Mouse (Mus musculus) liver, embryonic 12.5 days (tissue): Measurements from ENCODE around the gene Gm28053. TPM values are rescaled to one million over a fixed set of nuclear protein-coding genes. Genes with fewer than 3 reads are reported as not detected.

Source experiments
- ATAC-seq: fragments of 200-750 bp; cut with Nextera tagmentation; 2 replicates; pipeline ENCODE4 v1.8.0; 2017; ENCODE audit warnings: moderate number of reproducible peaks, mild to moderate bottlenecking, moderate library complexity
- H3K27ac ChIP-seq: fragments of 300-500 bp; sonication (generic); 2 replicates; pipeline ENCODE4 v1.5.1; 2016; ENCODE audit warnings: mild to moderate bottlenecking
- H3K27me3 ChIP-seq: fragments of 300-500 bp; sonication (generic); replicated peaks from 2 replicates; pipeline ENCODE4 v1.6.1; 2016; ENCODE audit warnings: mild to moderate bottlenecking, moderate library complexity
- H3K36me3 ChIP-seq: fragments of 300-500 bp; sonication (generic); 2 replicates; pipeline ENCODE4 v1.6.1; 2016; ENCODE audit warnings: mild to moderate bottlenecking, moderate library complexity
- H3K4me1 ChIP-seq: fragments of 300-500 bp; sonication (generic); 2 replicates; pipeline ENCODE4 v1.6.1; 2016
- H3K4me2 ChIP-seq: fragments of 300-500 bp; sonication (generic); 2 replicates; pipeline ENCODE4 v1.6.1; 2016; ENCODE audit warnings: mild to moderate bottlenecking, moderate library complexity
- H3K4me3 ChIP-seq: fragments of 300-500 bp; sonication (generic); 2 replicates; pipeline ENCODE4 v1.5.1; 2016; ENCODE audit warnings: mild to moderate bottlenecking, moderate library complexity
- H3K9ac ChIP-seq: fragments of 300-500 bp; sonication (generic); 2 replicates; pipeline ENCODE4 v1.6.1; 2016; ENCODE audit warnings: mild to moderate bottlenecking, moderate library complexity
- H3K9me3 ChIP-seq: fragments of 300-500 bp; sonication (generic); replicated peaks from 2 replicates; pipeline ENCODE4 v1.6.1; 2016; ENCODE audit warnings: mild to moderate bottlenecking, moderate library complexity
- WGBS: fragments of 180-500 bp; shearing (Covaris S2); methylation state at CpG from one replicate; pipeline ENCODE4 v1.1.7; 2016; ENCODE audit not compliant: insufficient replicate concordance; 5-methylcytosine and 5-hydroxymethylcytosine counted together
- polyA plus RNA-seq: library from polyadenylated mRNA; unstranded; fragments of >200 nt; fragmentation: Nextera tagmentation; extraction: Ambion mirVana; gene quantifications from 2 replicates; pipeline ENCODE4 v1.2.1, GENCODE M21; 2016

Gm28053 gene
- polyA plus RNA-seq, 1 experiment from 2014 or later, result 1.2 TPM

GRCm38 (mm10) chr6:48732864-48733304 lies 14.5 kb downstream of the Gm28053 start:
- ATAC-seq, result no peak
- H3K4me1 ChIP-seq, result no peaks in the 10 kb centered on the region
- WGBS, result 19% methylated on average over 8 of the region's 8 CpGs
- no peak overlapping the region for H3K27ac ChIP-seq
- H3K36me3 ChIP-seq, result no peaks in the 10 kb centered on the region
- no peak overlapping the region for H3K4me2 ChIP-seq
- H3K9me3 ChIP-seq, result no peaks in the 10 kb centered on the region
- H3K27me3 ChIP-seq, result no peaks in the 10 kb centered on the region
- H3K9ac ChIP-seq, result no peak overlapping the region
- H3K4me3 ChIP-seq, result no peak overlapping the region

- no peaks in the 10 kb centered on the region for H3K9me3 ChIP-seq
- H3K4me2 ChIP-seq, result no peak overlapping the region
- H3K9ac ChIP-seq, result no peak overlapping the region
- no peak overlapping the region for H3K27ac ChIP-seq
- no peaks in the 10 kb centered on the region for H3K36me3 ChIP-seq
- ATAC-seq, result no peak
- 74% methylated on average over 1 of the region's 1 CpGs for WGBS
- H3K4me3 ChIP-seq, result no peak overlapping the region
- H3K4me1 ChIP-seq, result no peaks in the 10 kb centered on the region
- H3K27me3 ChIP-seq, result no peaks in the 10 kb centered on the region
Measured at GRCm38 (mm10) chr6:48733660-48734059, 15.3 kb downstream of the Gm28053 start.

GRCm38 (mm10) chr6:48737053-48737452 lies 18.6 kb downstream of the Gm28053 start:
- Histone ChIP-seq H3K9ac (no peak overlapping the region), H3K27ac (no peak overlapping the region), H3K4me2 (no peak overlapping the region), H3K9me3 (no peaks in the 10 kb centered on the region), H3K4me3 (no peak overlapping the region), H3K4me1 (peaks cover 16% of the 10 kb centered on the region), H3K36me3 (no peaks in the 10 kb centered on the region), H3K27me3 (no peaks in the 10 kb centered on the region)
- ATAC-seq, result no peak
- 35% methylated on average over 2 of the region's 2 CpGs for WGBS

DNA sequence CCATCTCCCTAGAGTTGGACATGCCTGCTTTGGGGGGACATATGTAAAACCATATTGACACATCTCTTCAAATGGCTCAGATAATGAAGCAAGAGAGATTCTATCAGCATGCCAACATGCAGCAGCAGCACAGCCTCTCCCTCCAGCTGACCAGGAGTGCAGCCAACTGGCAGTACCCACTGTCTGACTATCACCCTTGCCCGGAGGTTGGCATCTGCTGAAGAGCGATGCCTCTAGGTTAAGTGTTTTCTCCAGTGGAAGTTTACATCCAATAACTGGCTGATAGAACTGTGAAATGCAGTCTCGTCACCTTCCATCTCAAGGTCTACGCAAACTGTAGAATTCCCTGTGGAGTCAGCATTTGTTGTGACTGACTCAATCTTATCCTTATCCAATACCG lies 19.3 kb downstream of the Gm28053 start:
- H3K4me3 ChIP-seq, result no peak overlapping the region
- 73% methylated on average over 5 of the region's 5 CpGs for WGBS
- H3K9me3 ChIP-seq, result no peaks in the 10 kb centered on the region
- H3K9ac ChIP-seq, result no peak overlapping the region
- H3K36me3 ChIP-seq, result 0 out of 2 replicates have a peak, but pooled peaks cover 4% of the 10 kb centered on the region
- H3K27me3 ChIP-seq, result peaks cover 4% of the 10 kb centered on the region; the same call in 1 of the 2 replicates
- H3K27ac ChIP-seq, result no peak overlapping the region
- peaks cover 19% of the 10 kb centered on the region for H3K4me1 ChIP-seq
- no peak for ATAC-seq
- H3K4me2 ChIP-seq, result no peak overlapping the region

GRCm38 (mm10) chr6:48738961-48739779 lies 20.8 kb downstream of the Gm28053 start, which contains the start of gene Gimap1:
Gene Gimap1 (plus strand): TSS chr6:48739054.
- Histone ChIP-seq H3K4me1 (peaks cover 26% of the 10 kb centered on the region), H3K27ac (no peak within 1 kb of the TSS), H3K27me3 (peaks cover 7% of the 10 kb centered on the region; the same call in 1 of the 2 replicates), H3K4me2 (peak within 1 kb of the TSS; percentile 33), H3K36me3 (0 out of 2 replicates have a peak, but pooled peaks cover 9% of the 10 kb centered on the region), H3K4me3 (peak within 1 kb of the TSS; percentile 45), H3K9me3 (no peaks in the 10 kb centered on the region), H3K9ac (no peak within 1 kb of the TSS)
- WGBS, result 18% methylated on average over 15 of the region's 15 CpGs
- no peak for ATAC-seq

DNA sequence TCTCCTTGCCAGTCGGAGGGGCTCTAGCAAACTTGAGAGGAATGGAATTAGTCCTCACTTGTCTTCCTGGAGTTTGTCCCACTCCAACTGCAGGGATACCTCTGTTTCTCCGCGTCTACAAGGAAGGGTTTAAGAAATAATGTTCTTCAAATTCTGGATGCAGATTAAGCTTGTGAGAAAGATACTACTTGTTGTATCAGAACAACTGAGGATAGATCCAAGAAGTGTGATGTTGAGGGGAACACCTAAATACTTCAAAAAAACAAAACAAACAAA lies 21.3 kb downstream of the Gm28053 start:
- H3K4me3 ChIP-seq, result peak overlapping the region; percentile 22; the same call in 1 of the 2 replicates
- no peak overlapping the region for H3K9ac ChIP-seq
- no peak overlapping the region for H3K27ac ChIP-seq
- WGBS, result 62% methylated on average over 3 of the region's 3 CpGs
- H3K4me2 ChIP-seq, result peak overlapping the region; percentile 31; the same call in 1 of the 2 replicates
- H3K4me1 ChIP-seq, result peaks cover 26% of the 10 kb centered on the region
- peaks cover 7% of the 10 kb centered on the region; the same call in 1 of the 2 replicates for H3K27me3 ChIP-seq
- no peaks in the 10 kb centered on the region for H3K9me3 ChIP-seq
- 0 out of 2 replicates have a peak, but pooled peaks cover 9% of the 10 kb centered on the region for H3K36me3 ChIP-seq
- ATAC-seq, result no peak

- 0 out of 2 replicates have a peak, but pooled peaks cover 9% of the 10 kb centered on the region for H3K36me3 ChIP-seq
- H3K4me2 ChIP-seq, result peak overlapping the region; percentile 38
- H3K4me3 ChIP-seq, result no peak overlapping the region
- no peaks in the 10 kb centered on the region for H3K9me3 ChIP-seq
- H3K27ac ChIP-seq, result peak overlapping the region; percentile 67
- no peak for ATAC-seq
- peaks cover 30% of the 10 kb centered on the region for H3K4me1 ChIP-seq
- no peak overlapping the region for H3K9ac ChIP-seq
- 31% methylated on average over 3 of the region's 3 CpGs for WGBS
- peaks cover 7% of the 10 kb centered on the region; the same call in 1 of the 2 replicates for H3K27me3 ChIP-seq
Measured at GRCm38 (mm10) chr6:48740501-48741169, 22.2 kb downstream of the Gm28053 start.

DNA sequence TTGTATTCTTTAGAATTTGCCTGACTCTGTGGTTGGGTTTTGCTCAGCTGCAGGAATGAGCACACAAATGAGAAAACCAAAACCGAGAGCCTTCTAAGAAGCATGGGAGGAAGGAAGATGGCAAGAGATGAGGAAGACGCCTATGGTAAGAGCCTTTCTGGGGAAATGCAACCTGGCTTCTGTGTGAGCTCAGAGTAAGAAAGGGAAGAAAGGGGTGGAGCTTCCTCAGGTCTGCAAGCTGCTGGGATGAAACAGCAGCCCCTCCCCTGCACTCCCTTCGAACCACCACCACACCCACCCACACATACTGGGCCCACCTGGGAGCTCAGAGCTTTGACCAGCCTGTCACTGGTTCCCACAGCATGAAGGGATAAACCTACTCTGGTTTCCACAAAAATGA lies 22.9 kb downstream of the Gm28053 start:
- 0 out of 2 replicates have a peak overlapping the region, but pooled peaks have one; percentile 38 for H3K4me2 ChIP-seq
- H3K36me3 ChIP-seq, result 0 out of 2 replicates have a peak, but pooled peaks cover 9% of the 10 kb centered on the region
- no peak overlapping the region for H3K4me3 ChIP-seq
- peaks cover 7% of the 10 kb centered on the region; the same call in 1 of the 2 replicates for H3K27me3 ChIP-seq
- peak overlapping the region; percentile 67 for H3K27ac ChIP-seq
- peaks cover 33% of the 10 kb centered on the region for H3K4me1 ChIP-seq
- ATAC-seq, result peak; percentile 38; the same call in 1 of the 2 replicates
- no peaks in the 10 kb centered on the region for H3K9me3 ChIP-seq
- 10% methylated on average over 3 of the region's 3 CpGs for WGBS
- no peak overlapping the region for H3K9ac ChIP-seq

GRCm38 (mm10) chr6:48741711-48742206 lies 23.4 kb downstream of the Gm28053 start:
- Histone ChIP-seq H3K4me2 (peak overlapping the region; percentile 62), H3K4me3 (no peak overlapping the region), H3K36me3 (0 out of 2 replicates have a peak, but pooled peaks cover 9% of the 10 kb centered on the region), H3K27me3 (peaks cover 7% of the 10 kb centered on the region; the same call in 1 of the 2 replicates), H3K4me1 (peaks cover 33% of the 10 kb centered on the region), H3K9ac (no peak overlapping the region), H3K9me3 (no peaks in the 10 kb centered on the region), H3K27ac (peak overlapping the region; percentile 67)
- WGBS, result 41% methylated on average over 9 of the region's 9 CpGs
- ATAC-seq, result peak; percentile 20; the same call in 1 of the 2 replicates

DNA sequence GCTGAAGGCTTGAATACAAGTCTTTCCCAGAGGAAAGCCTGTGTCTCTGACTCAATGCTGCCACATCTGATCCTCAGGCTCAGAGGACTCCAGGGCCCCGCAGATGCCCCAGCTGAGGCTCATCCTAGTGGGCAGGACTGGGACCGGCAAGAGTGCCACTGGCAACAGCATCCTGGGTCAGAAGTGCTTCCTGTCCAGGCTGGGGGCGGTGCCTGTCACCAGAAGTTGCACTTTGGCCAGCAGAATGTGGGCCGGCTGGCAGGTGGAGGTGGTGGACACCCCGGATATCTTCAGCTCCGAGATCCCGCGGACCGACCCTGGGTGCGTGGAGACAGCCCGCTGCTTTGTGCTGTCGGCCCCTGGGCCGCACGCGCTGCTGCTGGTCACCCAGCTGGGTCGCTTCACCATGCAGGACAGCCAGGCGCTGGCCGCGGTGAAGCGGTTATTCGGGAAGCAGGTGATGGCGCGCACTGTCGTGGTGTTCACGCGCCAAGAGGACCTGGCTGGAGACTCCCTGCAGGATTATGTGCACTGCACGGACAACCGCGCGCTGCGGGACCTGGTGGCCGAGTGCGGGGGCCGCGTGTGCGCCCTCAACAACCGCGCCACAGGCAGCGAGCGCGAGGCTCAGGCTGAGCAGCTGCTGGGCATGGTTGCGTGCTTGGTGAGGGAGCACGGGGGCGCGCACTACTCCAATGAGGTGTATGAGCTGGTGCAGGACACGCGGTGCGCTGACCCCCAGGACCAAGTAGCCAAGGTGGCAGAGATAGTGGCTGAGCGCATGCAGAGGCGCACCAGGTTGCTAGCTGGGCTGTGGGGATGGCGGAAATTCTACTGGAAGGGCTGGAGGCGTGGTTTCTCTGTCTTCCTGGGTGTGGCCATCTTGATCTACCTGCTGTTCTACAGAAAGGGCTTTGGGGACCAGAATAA lies 24.3 kb downstream of the Gm28053 start:
- peak overlapping the region; percentile 42; the same call in 1 of the 2 replicates for H3K9ac ChIP-seq
- H3K27me3 ChIP-seq, result peaks cover 7% of the 10 kb centered on the region; the same call in 1 of the 2 replicates
- H3K4me2 ChIP-seq, result peak overlapping the region; percentile 62
- peak; percentile 55; the same call in 1 of the 2 replicates for ATAC-seq
- H3K36me3 ChIP-seq, result 0 out of 2 replicates have a peak, but pooled peaks cover 9% of the 10 kb centered on the region
- WGBS, result 43% methylated on average over 52 of the region's 52 CpGs
- peaks cover 40% of the 10 kb centered on the region for H3K4me1 ChIP-seq
- peak overlapping the region; percentile 56 for H3K27ac ChIP-seq
- H3K4me3 ChIP-seq, result peak overlapping the region; percentile 40
- no peaks in the 10 kb centered on the region for H3K9me3 ChIP-seq

DNA sequence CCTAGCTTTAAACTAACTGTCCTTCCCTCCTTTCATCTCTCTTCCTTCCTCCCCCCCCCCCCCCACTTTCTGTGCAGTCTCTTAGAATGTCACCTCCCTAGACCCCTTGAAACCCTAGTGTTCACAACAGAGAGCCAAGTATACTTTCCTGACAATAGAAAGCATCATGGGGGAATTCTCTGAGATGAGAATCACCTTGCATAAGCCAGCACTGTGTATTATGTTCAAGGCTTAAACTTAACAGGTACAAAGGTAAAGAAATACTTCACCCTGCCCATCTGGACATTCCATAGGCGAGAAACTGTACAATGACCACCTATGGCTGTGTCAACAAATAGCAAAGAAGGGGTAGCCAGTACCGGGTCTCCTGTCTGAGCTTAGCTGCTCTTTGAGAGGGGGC lies 27.1 kb downstream of the Gm28053 start:
- Histone ChIP-seq H3K9me3 (no peaks in the 10 kb centered on the region), H3K4me2 (0 out of 2 replicates have a peak overlapping the region, but pooled peaks have one; percentile 32), H3K4me3 (no peak overlapping the region), H3K27me3 (peaks cover 7% of the 10 kb centered on the region; the same call in 1 of the 2 replicates), H3K27ac (0 out of 2 replicates have a peak overlapping the region, but pooled peaks have one; percentile 48), H3K9ac (no peak overlapping the region), H3K4me1 (peaks cover 37% of the 10 kb centered on the region), H3K36me3 (0 out of 2 replicates have a peak, but pooled peaks cover 9% of the 10 kb centered on the region)
- 0 out of 2 replicates have a peak, but pooled peaks have one; percentile 21 for ATAC-seq
- WGBS, result 24% methylated on average over 2 of the region's 2 CpGs
